Mouse (Mus musculus) kidney, adult 2 months (tissue): Measurements from ENCODE around the gene Gm5105.

Experiments
- CTCF ChIP-seq: fragments of 200-500 bp; conservative IDR thresholded peaks from 2 replicates; pipeline ENCODE4 v1.5.1; 2011; ENCODE audit warnings: low read depth, mild to moderate bottlenecking, control low read depth, low read length, moderate library complexity, mixed read lengths; ENCODE audit not compliant: insufficient read depth, insufficient read length
- POLR2A ChIP-seq: fragments of 200-500 bp; IDR thresholded peaks from one replicate; pipeline ENCODE4 v1.6.1; 2011; ENCODE audit warnings: low read depth, low read length, control low read depth

GRCm38 (mm10) chr3:138050772-138051171 lies 16.4 kb downstream of the Gm5105 start:
- TF ChIP-seq CTCF, result no peak
- no peak for TF ChIP-seq POLR2A
